Mouse (Mus musculus) CH12.LX (cell line): ENCODE measurements at regions not wholly inside any gene's neighbourhood (a gene's known extent, or its start where the extent isn't known, plus 50 kb on each side); places are given as distances from the start of the nearest gene placed in this dataset.

Experiments used
- CTCF ChIP-seq, 2 experiments: IDR thresholded peaks in 1 of 2; conservative IDR thresholded peaks in 1 of 2; 2 replicates each; pipeline ENCODE4 v1.5.1; 2011 to 2012; ENCODE audit warnings: low read depth in 2 of 2, low read length in 2 of 2, improper control_type of control experiment in 1 of 2, inconsistent platforms in 1 of 2, mild to moderate bottlenecking in 1 of 2, moderate library complexity in 1 of 2
- JUN ChIP-seq: IDR thresholded peaks from 2 replicates; pipeline ENCODE4 v1.6.1; 2011; ENCODE audit warnings: low read depth, mild to moderate bottlenecking, low read length, improper control_type of control experiment, moderate library complexity; ENCODE audit not compliant: insufficient read depth
- POLR2A ChIP-seq: IDR thresholded peaks from 2 replicates; pipeline ENCODE4 v1.6.1; 2011; ENCODE audit warnings: low read depth, mild to moderate bottlenecking, improper control_type of control experiment, low read length

DNA sequence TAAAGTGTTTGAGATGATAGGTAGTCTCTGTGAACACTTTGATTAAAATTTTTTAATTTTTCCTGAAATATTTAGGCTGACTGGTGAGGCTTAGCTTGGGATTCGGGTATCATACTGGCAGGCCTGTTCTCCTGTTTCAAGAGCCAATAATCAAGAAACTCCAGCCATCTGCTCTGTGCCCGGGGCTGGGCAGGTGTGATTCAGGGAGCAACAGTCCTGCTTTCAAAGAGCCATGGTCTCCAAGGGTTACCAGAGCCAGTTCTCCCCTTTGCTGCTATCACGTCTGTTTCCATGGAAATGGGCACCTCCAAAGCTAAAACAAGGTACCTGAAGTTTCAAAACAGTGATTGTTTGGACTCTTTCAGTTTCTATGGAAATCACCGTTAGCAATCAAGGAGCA, 355.6 kb downstream of the Abcc12 start:
- TF ChIP-seq CTCF (conservative IDR thresholded peaks at IDR 0.05 in 1 of 2, IDR thresholded peaks at IDR 0.05 in 1 of 2; ENCODE audit: low read depth in 2 of 2, low read length in 2 of 2) (no peak), POLR2A (no peak), JUN (no peak)
